Mouse (Mus musculus) cerebellum, postnatal 36 days (tissue): ENCODE results near the gene Tardbp.

Source experiments
- DNase-seq, 2 experiments: peaks; one replicate each; pipeline ENCODE4 v3.0.0; 2021 to 2022; ENCODE audit warnings: mixed read lengths in 2 of 2

Tardbp gene

GRCm38 (mm10) chr4:148600316-148600715, 26.5 kb downstream of the Tardbp start:
- no peak for DNase-seq

- no peak for DNase-seq
These were observed 28.0 kb downstream of the Tardbp start for GRCm38 (mm10) chr4:148598826-148599225.

DNA sequence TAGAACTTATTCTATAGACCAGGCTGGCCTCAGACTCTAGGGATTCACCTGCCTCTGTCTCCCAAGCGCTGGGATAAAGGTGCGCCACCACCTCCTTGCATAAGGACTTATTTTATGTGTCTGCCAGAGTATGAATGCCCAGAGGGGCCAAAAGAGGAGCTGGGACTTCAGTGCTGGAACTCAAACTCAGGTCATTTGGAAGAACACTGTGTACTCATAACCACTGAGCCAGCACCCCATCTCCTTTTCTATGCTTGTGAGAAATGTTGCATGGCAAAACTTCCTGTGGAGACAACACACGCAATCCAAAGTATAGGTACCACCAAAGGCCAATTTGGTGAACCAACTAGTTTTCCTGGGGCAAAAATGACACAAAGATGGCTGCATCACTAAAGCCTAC, 30.1 kb downstream of the Tardbp start:
- no peak for DNase-seq

DNA sequence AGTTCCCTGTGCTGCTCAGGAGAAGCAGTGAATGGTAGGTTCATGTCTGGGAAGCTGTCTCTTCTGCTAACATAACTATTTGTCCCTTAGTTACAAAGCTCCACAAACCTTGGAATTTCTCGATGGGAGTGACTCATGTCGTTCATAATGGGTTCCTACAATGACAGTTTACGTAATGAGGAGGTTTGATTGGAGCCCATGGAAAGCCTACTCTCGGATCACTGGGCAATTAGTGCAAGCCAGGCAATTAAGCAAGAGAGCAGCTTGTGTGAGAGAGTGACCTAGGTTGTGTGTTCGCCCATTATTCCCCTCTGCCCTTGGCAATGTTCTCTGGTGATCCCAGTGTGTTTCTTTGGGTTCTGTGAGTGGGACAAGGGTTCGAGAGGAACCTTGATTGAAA, 30.9 kb downstream of the Tardbp start:
- DNase-seq, result no peak

- peak; percentile 43 to 49 for DNase-seq
These were observed 32.8 kb downstream of the Tardbp start for GRCm38 (mm10) chr4:148593996-148594395.

DNA sequence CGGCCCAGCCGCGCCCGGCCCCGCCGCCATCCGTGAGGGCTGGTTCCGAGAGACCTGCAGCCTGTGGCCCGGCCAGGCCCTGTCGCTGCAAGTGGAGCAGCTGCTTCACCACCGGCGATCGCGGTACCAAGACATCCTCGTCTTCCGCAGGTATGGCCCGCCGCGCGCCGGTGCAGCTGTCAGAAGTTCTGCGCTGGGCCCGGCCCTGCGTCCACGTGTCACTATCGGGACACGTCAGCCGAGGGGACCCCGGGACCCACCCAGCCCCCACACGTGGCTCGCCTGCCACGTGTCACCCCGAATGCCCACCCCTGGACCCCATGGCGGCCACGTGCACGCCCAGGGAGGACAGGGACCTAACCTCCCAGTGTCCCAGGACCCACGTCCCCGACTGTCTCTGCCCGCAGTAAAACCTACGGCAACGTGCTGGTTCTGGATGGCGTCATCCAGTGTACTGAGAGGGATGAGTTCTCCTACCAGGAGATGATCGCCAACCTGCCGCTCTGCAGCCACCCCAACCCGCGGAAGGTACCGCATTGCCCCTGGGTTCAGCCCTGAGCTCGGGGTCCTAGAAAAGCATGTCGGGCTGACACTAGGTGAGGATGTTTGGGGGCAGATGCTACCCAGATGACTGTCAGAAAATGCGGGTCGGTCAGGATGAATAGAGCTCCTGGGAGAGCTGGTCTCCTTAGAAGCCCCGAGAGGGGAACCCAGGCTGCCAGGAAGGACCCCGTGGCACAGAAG, 35.0 kb downstream of the Tardbp start:
- DNase-seq, result no peak

DNA sequence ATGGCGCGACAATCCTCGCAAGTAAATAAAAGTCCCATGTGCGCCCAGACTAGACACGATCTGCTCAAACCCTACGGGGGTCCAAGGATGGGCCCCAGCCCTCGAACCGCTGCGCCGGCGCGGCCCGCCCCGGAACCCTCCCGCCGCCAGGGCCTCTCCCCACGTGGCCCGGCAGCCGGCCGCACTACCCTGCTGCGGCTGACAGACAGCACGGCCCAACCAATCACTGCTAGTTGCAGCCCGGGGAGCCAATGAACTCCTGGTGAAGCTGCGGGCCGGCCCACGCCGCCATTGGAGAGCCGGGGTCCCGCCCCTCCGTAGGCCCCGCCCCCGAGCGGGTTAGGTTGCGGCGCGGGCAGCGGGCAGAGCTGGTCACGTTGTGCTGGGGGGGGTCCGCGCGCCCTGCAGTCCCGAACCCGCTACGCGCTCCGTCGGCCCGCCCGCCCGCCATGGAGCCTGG, 35.6 kb downstream of the Tardbp start, which contains the start of gene Srm:
Gene Srm (plus strand): TSS at position 333 of the 460 bp plus-strand sequence.
- DNase-seq, result peak; percentile 96 to 98

- DNase-seq, result no peak
These were observed 36.2 kb downstream of the Tardbp start for GRCm38 (mm10) chr4:148590421-148591170.

DNA sequence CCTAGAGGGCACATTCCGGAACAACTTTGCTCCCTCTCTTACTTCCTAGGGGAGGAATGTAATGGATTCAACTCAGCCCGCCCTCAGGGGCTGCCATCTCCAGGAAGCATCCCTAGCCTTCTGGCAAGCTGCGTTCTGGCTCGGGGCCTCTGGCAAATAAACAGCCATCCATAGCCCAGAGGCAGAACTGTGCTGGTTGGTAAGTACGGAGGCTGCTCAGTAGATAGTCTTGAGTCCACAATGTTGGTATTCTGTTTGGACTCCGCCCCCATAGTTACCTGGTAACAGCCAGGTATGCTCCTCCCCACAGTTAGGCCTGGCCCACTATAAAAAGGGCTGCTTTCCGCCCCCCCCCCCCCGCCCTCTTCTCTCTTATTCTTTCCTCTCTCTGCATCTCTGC, 37.3 kb downstream of the Tardbp start:
- peak in 1 of 2 experiments; percentile 23 for DNase-seq

DNA sequence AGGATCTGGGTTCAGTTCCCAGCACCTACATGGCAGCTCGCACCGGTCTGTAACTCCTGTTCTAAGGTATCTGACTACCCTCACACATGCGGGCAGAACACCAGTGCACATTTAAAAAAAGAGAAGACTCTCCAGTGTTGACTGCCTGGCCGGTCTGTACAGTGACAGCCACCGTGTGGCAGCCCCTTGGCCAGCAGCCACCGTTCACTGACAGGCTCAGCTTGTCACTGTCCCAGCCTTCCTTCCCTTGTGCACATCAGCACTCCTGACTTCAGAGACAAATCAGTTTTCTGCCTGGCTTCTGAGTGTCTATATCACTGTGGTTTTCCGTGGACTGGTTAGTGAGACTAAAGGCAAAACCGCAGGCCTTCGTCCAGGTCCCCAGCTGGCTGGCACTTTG, 38.0 kb downstream of the Tardbp start:
- DNase-seq, result no peak

DNA sequence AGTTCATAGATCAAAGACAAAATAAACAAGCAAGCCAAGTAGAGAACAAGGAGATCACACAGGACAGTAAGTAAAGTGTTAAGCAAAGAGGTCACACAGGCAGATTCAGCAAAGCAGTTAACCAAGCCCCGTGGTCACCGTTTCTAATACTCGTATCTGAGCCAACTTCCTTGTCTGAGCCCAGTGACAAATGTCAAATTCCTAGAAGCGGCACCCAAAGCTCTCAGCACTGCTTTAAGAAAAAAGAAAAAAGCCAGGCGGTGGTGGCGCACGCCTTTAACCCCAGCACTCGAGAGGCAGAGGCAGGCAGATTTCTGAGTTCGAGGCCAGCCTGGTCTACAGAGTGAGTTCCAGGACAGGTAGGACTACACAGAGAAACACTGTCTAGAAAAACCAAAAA, 40.2 kb downstream of the Tardbp start:
- no peak for DNase-seq

GRCm38 (mm10) chr4:148583257-148583656, 43.6 kb downstream of the Tardbp start:
- DNase-seq, result no peak

- no peak for DNase-seq
These were observed 45.4 kb downstream of the Tardbp start for GRCm38 (mm10) chr4:148581422-148581821.

GRCm38 (mm10) chr4:148580765-148581164, 46.1 kb downstream of the Tardbp start:
- DNase-seq, result peak in 1 of 2 experiments; percentile 39

DNA sequence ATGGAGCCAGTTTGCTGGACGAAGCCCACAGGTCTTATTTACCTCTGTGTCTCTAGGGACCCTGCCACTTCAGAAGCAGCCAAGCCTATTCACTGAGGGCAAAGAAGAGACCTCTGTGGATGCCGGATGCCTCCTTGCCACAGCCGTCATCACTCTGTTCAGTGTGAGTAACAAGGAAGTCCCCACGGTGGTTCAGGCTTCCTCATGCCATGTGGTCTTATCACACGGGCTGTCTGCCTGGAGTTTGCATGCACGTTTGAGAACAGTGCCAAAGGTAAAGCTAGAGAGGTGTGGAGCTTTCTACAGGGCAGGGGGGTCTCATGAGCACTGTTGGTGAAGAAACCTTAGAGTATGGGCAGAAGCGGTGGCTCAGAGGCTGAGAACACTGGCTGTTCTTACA, 53.6 kb downstream of the Tardbp start:
- DNase-seq, result no peak

DNA sequence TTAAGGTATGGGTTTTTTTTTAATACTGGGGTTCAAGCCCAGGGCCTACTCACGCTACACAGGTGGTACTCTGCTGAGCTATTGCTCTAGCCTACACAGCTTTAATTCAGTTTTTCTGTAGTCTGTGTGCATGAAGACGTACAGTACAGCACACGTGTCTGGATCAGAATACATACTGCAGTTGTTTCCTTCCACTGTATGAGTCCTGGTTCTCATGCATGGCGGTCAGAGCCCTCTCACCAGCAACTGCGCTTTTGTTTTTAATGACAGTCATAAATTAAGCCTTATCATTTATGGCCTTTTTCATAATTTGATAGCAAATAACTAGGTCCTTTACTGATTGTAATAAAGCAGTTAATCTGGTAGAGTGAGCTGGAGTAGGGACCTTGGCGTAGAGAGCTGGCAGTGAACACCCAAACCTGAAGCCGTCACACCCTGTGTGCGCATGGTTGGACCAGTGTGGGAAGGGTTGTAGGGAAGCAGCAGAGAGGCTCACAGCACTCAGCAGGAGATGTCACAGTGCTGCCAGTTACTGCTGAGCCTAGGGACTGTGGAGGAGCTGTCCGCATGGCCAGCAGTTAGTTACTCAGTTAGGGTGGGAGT, 56.0 kb downstream of the Tardbp start:
- DNase-seq, result no peak

DNA sequence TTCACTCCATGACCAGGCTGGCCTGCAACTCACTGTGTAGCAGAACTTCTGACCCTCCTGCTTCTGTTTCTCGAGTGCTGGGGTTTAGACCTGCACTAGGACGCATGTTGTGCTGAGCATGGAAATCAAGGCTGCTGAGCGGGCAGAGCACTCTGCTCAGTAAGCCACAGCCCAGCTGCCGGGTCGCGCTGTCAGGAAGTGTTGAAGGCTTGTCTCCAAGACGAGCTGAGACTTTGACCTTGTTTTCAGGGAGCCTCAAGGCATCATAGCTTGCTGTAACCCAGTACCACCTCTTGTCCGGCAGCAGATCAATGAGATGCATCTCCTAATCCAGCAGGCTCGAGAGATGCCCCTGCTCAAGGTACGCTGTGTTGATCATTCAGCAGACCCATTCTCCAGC, 56.7 kb downstream of the Tardbp start:
- DNase-seq, result no peak

DNA sequence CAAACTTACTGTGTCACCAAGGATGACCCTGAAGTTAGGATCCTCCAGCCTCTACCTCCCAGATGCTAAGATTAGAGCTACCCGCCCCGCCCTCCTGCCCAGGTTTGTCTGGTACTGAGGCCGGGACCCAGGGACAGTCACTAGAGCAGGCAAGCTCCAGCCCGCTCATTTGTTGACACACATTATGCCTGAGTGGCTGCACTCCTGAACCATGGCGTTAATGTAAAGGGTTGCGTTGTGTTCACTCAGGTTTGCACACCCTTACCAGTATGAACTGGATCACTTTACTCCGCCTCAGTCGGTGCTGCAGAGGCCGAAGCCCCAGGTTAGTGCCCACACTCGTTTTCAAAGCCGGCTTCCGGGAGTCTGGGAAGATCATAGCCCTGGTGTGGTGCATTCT, 63.2 kb downstream of the Tardbp start:
- no peak for DNase-seq

DNA sequence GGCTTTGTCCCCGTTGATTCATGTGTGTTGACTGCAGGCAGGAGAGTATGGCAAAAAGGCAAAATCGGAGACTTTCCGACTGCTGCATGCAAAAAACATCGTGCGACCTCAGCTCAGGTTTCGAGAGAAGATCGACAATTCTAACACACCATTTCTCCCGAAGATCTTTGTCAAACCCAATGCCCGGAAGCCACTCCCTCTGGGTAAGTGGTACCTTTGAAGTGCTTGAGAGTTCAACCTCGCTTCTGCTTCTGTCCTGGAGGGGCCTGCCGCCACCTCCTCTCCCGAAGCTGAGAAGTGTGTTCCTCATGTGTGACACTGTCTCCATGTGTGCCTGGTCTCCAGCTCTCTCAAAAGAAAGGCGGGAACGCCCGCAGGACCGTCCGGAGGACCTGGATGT, 64.1 kb downstream of the Tardbp start:
- no peak for DNase-seq
